Mouse (Mus musculus) inflammation-experienced regulatory T-cells (primary cell): ENCODE results near the gene Plekhm1. TPM values are rescaled to one million over a fixed set of nuclear protein-coding genes. Genes with fewer than 3 reads are reported as not detected.

Experiments used
- polyA plus RNA-seq, 2 experiments: library from polyadenylated mRNA; unstranded; fragments of 100-300 nt; shearing (Covaris generic); gene quantifications; one replicate each; pipeline ENCODE4 v1.2.1; 2017

Gene Plekhm1
- polyA plus RNA-seq: 10 to 100 TPM; 15.7 to 24.0 TPM

GRCm38 (mm10) chr11:103411981-103412949 is at the start of gene Plekhm1:
TSS of gene Plekhm1 (minus strand) at chr11:103412687.

GRCm38 (mm10) chr11:103363214-103364148 is 49.0 kb downstream of the Plekhm1 start, which contains the start of gene Arhgap27:
TSS of gene Arhgap27 (minus strand) at chr11:103363692.

Other genes starting within 250 kb of the Plekhm1 start
- gene Fmnl1, start 241.6 kb downstream of the Plekhm1 start, polyA plus RNA-seq: 100 to 1,000 TPM; 186 to 198 TPM
- gene 1700023F06Rik, start 204.1 kb downstream of the Plekhm1 start, polyA plus RNA-seq: not detected
- under 1 TPM in 1 of 2 experiments, not detected in 1; 0.43 TPM for gene Spata32, start 194.3 kb downstream of the Plekhm1 start, polyA plus RNA-seq
- gene Map3k14, start 145.2 kb downstream of the Plekhm1 start, polyA plus RNA-seq: 10 to 100 TPM; 26.6 to 49.7 TPM
- 10 to 100 TPM; 89.5 to 98.3 TPM for gene Arhgap27, start 49.0 kb downstream of the Plekhm1 start, polyA plus RNA-seq
- under 1 TPM; 0.05 to 0.51 TPM for gene Lrrc37a, start 91.9 kb upstream of the Plekhm1 start, polyA plus RNA-seq
- gene Gm884, start 208.5 kb upstream of the Plekhm1 start, polyA plus RNA-seq: under 1 TPM in 1 of 2 experiments, not detected in 1; 0.43 TPM
- gene Lyzl6, start 226.2 kb upstream of the Plekhm1 start, polyA plus RNA-seq: not detected
- gene Rprml, start 236.9 kb upstream of the Plekhm1 start, polyA plus RNA-seq: not detected